9 mouse cellular contexts compared by ENCODE assay signal in the genomic region with DNA sequence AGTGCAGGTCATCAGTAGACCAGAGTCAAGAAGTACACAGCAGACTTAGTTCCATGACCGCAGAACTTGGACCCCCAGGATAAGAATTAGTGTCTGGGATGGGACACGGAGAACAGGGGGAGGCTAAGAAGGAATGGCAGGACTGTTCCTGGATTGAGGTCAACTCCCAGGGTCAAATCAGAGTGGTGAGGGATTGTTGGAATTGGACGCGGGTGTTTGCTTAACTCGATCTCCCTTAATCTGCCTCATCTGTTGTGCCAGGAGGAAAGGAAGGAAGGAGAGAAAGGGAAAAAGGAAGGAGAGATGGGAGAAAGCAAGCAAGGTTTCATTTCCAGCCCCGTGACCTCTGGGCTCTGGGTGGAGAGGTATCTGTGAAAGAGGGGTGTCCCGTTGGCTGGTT. TPM values are rescaled to one million over a fixed set of nuclear protein-coding genes. Genes with fewer than 3 reads are reported as not detected.
A peak's percentile ranks its signal among the peaks of the same experiment; 100 is the strongest.
DNase-seq lines count a peak whose midpoint lies in the region; ATAC-seq and TF ChIP-seq lines count a peak whose summit lies in the region.
"Had no signal": no experiment of that assay in that cellular context is flagged by ENCODE, and none has a peak within 500 bp of the region (broad histone marks: within the 10 kb centered on the region; RNA-seq: fewer than 3 reads in every experiment).

A gene (plus strand): TSS at position 301 of the 400 bp plus-strand sequence.

- peak within 1 kb of the TSS; percentile 81 for H3K9ac ChIP-seq in heart, embryonic 11.5 days (ENCODE audit: low read depth, low read length)
- H3K9ac ChIP-seq in heart, embryonic 15.5 days: peak within 1 kb of the TSS; percentile 71
- H3K9ac ChIP-seq in liver, embryonic 15.5 days: 0 out of 2 replicates have a peak within 1 kb of the TSS, but pooled peaks have one; percentile 6

- no peaks in the 10 kb centered on the region for H3K9me3 ChIP-seq in heart, embryonic 11.5 days (replicated peaks; ENCODE audit: control insufficient read depth, low read length)
- H3K9me3 ChIP-seq in heart, embryonic 15.5 days (replicated peaks): no peaks in the 10 kb centered on the region
- no peaks in the 10 kb centered on the region for H3K9me3 ChIP-seq in liver, embryonic 15.5 days (replicated peaks)

- peak within 1 kb of the TSS; percentile 65 for H3K4me3 ChIP-seq in heart, embryonic 11.5 days (ENCODE audit: low read depth, low read length)
- H3K4me3 ChIP-seq in heart, embryonic 15.5 days: peak within 1 kb of the TSS; percentile 70
- H3K4me3 ChIP-seq in liver, embryonic 15.5 days (replicated peaks): peak within 1 kb of the TSS; percentile 36

- peak within 1 kb of the TSS; percentile 80 for H3K4me2 ChIP-seq in heart, embryonic 11.5 days
- peak within 1 kb of the TSS; percentile 84 for H3K4me2 ChIP-seq in heart, embryonic 15.5 days
- H3K4me2 ChIP-seq in liver, embryonic 15.5 days: peak within 1 kb of the TSS; percentile 59

- POLR2A ChIA-PET in Patski (lab: Charles Lee): no interaction called here

- 18% methylated on average over 7 of the region's 7 CpGs for WGBS in heart, embryonic 11.5 days (ENCODE audit: insufficient replicate concordance)
- 25% methylated on average over 7 of the region's 7 CpGs for WGBS in heart, embryonic 15.5 days
- 18% methylated on average over 7 of the region's 7 CpGs for WGBS in liver, embryonic 15.5 days (ENCODE audit: insufficient replicate concordance)

- no peaks in the 10 kb centered on the region for H3K27me3 ChIP-seq in heart, embryonic 11.5 days (ENCODE audit: control insufficient read depth, insufficient read depth, low read length)
- no peaks in the 10 kb centered on the region for H3K27me3 ChIP-seq in Patski
- no peaks in the 10 kb centered on the region for H3K27me3 ChIP-seq in heart, embryonic 15.5 days
- peaks cover 40% of the 10 kb centered on the region for H3K27me3 ChIP-seq in liver, embryonic 15.5 days

- in situ Hi-C loops in Patski (cut with MboI; ENCODE audit: low pct_unique_long_range_greater_than_20kb): no loop called here

- CTCF ChIA-PET in Patski (lab: Charles Lee): no interaction called here

- no peak for DNase-seq in heart, adult 18-20 months
- DNase-seq in Patski (ENCODE audit: low read depth, low spot score): no peak
- DNase-seq in frontal cortex, postnatal 36 days (ENCODE audit: low spot score in 2 of 2): no peak
- no peak for DNase-seq in spleen, postnatal 4 days (ENCODE audit: low spot score in 2 of 2)

- peak within 1 kb of the TSS; percentile 63 for H3K27ac ChIP-seq in heart, embryonic 11.5 days (ENCODE audit: low read depth, low read length)
- H3K27ac ChIP-seq in heart, embryonic 15.5 days: peak within 1 kb of the TSS; percentile 77
- no peak within 1 kb of the TSS for H3K27ac ChIP-seq in liver, embryonic 15.5 days (replicated peaks)

- H3K4me1 ChIP-seq in heart, embryonic 11.5 days (ENCODE audit: control insufficient read depth, insufficient read depth, low read length): peaks cover 11% of the 10 kb centered on the region
- peaks cover 41% of the 10 kb centered on the region for H3K4me1 ChIP-seq in heart, embryonic 15.5 days (replicated peaks)
- H3K4me1 ChIP-seq in liver, embryonic 15.5 days (replicated peaks): peaks cover 19% of the 10 kb centered on the region

- ATAC-seq in heart, embryonic 11.5 days (replicated peaks; ENCODE audit: insufficient number of reproducible peaks, low FRiP score, low TSS enrichment): no peak
- ATAC-seq in Patski: no peak
- no peak for ATAC-seq in heart, embryonic 15.5 days (replicated peaks; ENCODE audit: insufficient number of reproducible peaks, insufficient read depth, low FRiP score, low read depth)
- ATAC-seq in liver, embryonic 15.5 days (ENCODE audit: insufficient read depth): no peak
- no peak for ATAC-seq in frontal cortex, adult (ENCODE audit: low TSS enrichment)

- peaks cover 23% of the 10 kb centered on the region for H3K36me3 ChIP-seq in heart, embryonic 11.5 days (ENCODE audit: control insufficient read depth, insufficient read depth, low read length)
- peaks cover 21% of the 10 kb centered on the region for H3K36me3 ChIP-seq in heart, embryonic 15.5 days
- peaks cover 20% of the 10 kb centered on the region for H3K36me3 ChIP-seq in liver, embryonic 15.5 days (replicated peaks)

- TF ChIP-seq CTCF in Patski (IDR thresholded peaks at IDR 0.05): no peak

RNA-seq across cellular contexts. Expression of the gene that starts here (rescaled TPM):
- polyA plus RNA-seq in heart, embryonic 11.5 days (2014; fragmentation: Nextera tagmentation; extraction: Ambion mirVana): 246 and 248 TPM in 2 replicates
- 1 to 10 TPM; 1.6 to 2.5 TPM for total RNA-seq in heart, adult 18-20 months (2021)
- polyA plus RNA-seq in Patski (2021): 40.3 TPM
- polyA plus RNA-seq in heart, embryonic 15.5 days (2015; fragmentation: Nextera tagmentation; extraction: Ambion mirVana): 237 and 341 TPM in 2 replicates
- 17.5 and 21.1 TPM in 2 replicates for polyA plus RNA-seq in liver, embryonic 15.5 days (2015; fragmentation: Nextera tagmentation; extraction: Ambion mirVana)
- total RNA-seq: hematopoietic stem cell, adult 5-6 weeks had no signal

Comparison
In these comparisons a context has a peak if more than half of its experiments do, and no peak if none do; other contexts are left out.
1. H3K9ac ChIP-seq: peak in every context shown above with its lines; median percentile 81 in heart, embryonic 11.5 days; 71 in heart, embryonic 15.5 days; 6 in liver, embryonic 15.5 days.